Mouse (Mus musculus) myocyte (in vitro differentiated cells): ENCODE measurements at regions not wholly inside any gene's neighbourhood (a gene's known extent, or its start where the extent isn't known, plus 50 kb on each side); places are given as distances from the start of the nearest gene placed in this dataset.

ENCODE experiments used
- E2F4 ChIP-seq: IDR thresholded peaks from one replicate; pipeline ENCODE4 v1.6.1; 2011; ENCODE audit warnings: mild to moderate bottlenecking, control low read depth, moderate library complexity; ENCODE audit not compliant: insufficient read depth
- POLR2A ChIP-seq: IDR thresholded peaks from one replicate; pipeline ENCODE4 v1.6.1; 2011; ENCODE audit warnings: low read depth, mild to moderate bottlenecking, control low read depth, moderate library complexity; ENCODE audit not compliant: insufficient read length
- REST ChIP-seq: IDR thresholded peaks from one replicate; pipeline ENCODE4 v1.6.1; 2011; ENCODE audit warnings: mild to moderate bottlenecking, control low read depth, moderate library complexity; ENCODE audit not compliant: insufficient read depth, insufficient read length

GRCm38 (mm10) chr14:105500966-105501741, 242.8 kb downstream of the Ndfip2 start:
- TF ChIP-seq REST (no peak), E2F4 (no peak), POLR2A (no peak)
